Mouse (Mus musculus): Measurements from ENCODE around the gene Fkbp10. TPM values are rescaled to one million over a fixed set of nuclear protein-coding genes. Genes with fewer than 3 reads are reported as not detected.

Fkbp10 gene
- 45.8 and 58.9 TPM in 2 replicates for polyA plus RNA-seq (2012; rRNA removed; ENCODE audit: low replicate concordance)

DNA sequence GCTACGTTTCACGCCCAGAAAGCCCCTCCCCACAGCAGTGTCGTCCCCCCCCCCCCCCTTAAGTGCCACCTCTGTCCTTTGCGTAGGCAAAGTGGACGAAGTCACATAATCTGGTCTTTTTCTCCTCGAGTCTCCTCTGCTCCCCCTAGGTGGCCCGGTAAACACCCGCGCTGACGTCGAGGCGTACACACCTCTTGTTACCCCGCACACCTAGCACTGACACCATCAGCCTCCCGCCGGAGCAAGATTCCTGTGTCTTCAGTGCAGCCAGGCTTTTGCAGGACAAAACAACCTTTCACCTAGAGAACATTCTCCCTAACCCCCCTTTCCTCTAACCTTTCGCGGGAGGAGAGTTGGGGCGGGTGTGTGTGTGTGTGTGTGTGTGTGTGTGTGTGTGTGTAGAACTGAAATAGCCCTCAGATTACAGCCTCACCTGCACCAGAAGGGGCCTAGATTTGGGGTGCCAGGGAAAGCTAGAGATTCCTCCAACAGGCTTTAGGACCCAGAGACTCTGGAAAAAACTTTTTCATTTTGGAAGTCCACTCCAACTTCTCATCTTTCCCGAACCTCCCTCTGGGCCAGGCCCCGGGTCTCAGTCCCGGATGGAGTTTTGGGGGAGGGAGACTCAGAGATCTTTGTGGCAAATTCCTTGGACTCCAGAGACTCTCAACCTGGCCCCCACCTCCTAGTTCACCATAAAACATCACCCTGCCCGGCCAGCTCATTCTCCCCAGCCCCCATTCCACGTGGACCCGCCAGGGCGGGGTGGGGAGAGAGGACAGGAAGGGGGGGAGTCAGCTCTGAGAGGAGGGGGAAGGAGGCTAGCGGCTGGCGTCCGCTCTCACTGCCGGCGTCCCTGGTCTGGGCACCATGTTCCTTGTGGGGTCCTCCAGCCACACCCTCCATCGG, at the start of gene Fkbp10:
Gene Fkbp10, plus strand, starts transcription at position 784 of the 909 bp plus-strand sequence.

DNA sequence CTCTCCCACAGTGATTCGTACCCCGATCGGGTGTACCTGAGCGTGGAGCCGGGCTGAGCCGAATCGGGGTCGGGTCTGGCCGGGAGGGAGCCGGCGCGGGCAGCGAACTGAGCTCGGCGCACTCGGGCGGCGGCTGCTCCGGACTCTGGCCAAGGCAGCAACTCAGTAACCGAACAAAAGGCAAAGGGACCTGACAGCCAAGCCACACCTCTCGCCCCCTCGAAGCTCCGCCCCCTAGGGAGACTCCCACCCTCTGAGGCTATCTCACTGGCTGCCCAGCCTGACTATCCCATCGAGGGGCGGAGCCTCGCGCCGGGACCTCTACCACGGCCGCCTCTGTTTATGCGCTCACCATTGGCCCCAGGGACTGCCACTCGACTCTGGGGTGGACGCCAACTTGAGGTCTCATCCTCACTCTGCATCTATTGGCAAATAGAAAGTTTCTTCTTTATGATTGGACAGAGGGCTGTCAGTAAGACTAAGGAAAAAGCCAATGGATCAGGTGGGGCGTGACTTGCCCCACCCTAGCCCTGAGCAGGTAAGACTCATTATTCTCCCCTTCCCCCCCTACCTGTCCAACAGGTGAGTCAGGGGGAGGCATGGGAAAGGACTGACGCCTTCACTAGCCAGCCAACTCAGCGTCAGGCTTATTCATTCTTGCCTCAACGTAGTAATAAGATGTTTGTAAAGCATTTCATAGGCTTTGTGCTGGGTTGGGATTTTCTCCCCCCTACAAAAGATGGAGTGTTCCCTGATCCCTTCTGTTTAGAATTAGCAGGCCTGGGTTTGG, 17.7 kb upstream of the Fkbp10 start, which contains the start of gene Jup:
Gene Jup, minus strand, starts transcription at position 164 of the 790 bp plus-strand sequence.

GRCm38 (mm10) chr11:100414021-100414913, 1.2 kb upstream of the Fkbp10 start, which contains the start of gene P3h4:
Gene P3h4 (minus strand): TSS chr11:100414836.

DNA sequence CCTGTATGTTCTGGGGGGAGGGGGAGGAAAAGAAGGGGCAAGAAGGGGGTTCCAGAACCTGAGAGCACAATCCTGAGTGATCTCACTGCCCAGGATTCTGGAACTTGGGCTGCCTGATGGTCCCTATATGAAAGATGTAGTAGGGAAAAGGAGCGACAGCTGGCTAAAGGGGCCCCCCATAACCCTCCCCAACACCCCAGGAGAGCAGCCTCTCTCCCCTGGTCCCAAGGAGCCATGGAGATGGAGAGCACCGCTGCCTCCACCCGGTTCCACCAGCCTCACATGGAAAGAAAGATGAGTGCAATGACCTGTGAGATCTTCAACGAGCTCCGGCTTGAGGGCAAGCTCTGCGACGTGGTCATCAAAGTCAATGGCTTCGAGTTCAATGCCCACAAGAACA, 26.3 kb downstream of the Fkbp10 start, which contains the start of the genes Nt5c3b and Klhl10:
Gene Nt5c3b, minus strand, starts transcription at position 12 of the 400 bp plus-strand sequence.
Gene Klhl10, plus strand, starts transcription at position 121 of the 400 bp plus-strand sequence.

DNA sequence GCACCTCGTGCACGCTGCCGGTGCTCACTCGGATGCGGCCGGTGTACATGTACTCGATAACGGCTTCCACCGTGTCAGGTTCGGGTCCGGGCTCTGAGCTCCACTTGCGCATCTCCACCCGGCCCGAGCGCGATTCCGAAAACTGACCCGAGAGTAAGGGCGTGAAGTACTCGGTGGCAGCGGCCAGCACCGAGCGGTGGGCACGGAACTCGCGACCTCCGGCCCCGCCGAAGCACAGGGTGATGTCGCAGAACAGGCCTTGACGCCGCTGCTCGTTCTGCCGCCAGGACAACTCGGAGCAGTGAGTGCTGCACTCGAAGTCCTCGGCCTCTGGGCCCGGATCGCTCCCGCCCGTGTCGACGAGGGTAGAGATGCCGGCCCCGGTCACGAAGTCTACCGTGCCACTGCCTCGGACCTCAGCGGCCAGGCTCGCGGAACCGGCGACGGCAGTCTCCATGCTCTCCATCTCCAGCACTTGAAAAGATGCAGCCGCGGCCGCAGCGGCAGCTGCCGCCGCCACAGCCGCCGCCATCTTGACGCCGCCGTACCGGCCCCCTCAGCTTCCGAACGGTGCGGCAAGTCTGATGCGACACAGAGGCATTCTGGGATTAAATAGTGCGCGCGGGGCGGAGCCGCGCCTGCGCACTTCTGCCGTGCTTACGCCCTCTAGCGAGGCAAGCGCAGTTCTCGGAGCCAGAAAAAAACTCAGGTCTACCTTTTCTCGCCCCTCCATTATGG, 56.9 kb downstream of the Fkbp10 start, which contains the start of gene Klhl11:
Gene Klhl11, minus strand, starts transcription at position 545 of the 738 bp plus-strand sequence.

Other genes with a start within 250 kb of the Fkbp10 start
- not detected in 2 replicates for gene Krt9, start 222.5 kb upstream of the Fkbp10 start, polyA plus RNA-seq (2012; rRNA removed; ENCODE audit: low replicate concordance)
- gene Krt14, start 208.1 kb upstream of the Fkbp10 start, polyA plus RNA-seq (2012; rRNA removed; ENCODE audit: low replicate concordance): 52.1 and 78.7 TPM in 2 replicates
- gene Krt16, start 166.8 kb upstream of the Fkbp10 start, polyA plus RNA-seq (2012; rRNA removed; ENCODE audit: low replicate concordance): not detected in 2 replicates
- gene Krt17, start 154.7 kb upstream of the Fkbp10 start, polyA plus RNA-seq (2012; rRNA removed; ENCODE audit: low replicate concordance): 34.7 and 41.4 TPM in 2 replicates
- 0.07 and 0.12 TPM in 2 replicates for gene Krt42, start 145.8 kb upstream of the Fkbp10 start, polyA plus RNA-seq (2012; rRNA removed; ENCODE audit: low replicate concordance)
- gene Eif1, start 95.8 kb upstream of the Fkbp10 start, polyA plus RNA-seq (2012; rRNA removed; ENCODE audit: low replicate concordance): 105 and 139 TPM in 2 replicates
- gene Gast, start 81.3 kb upstream of the Fkbp10 start, polyA plus RNA-seq (2012; rRNA removed; ENCODE audit: low replicate concordance): not detected in 2 replicates
- gene Hap1, start 59.6 kb upstream of the Fkbp10 start, polyA plus RNA-seq (2012; rRNA removed; ENCODE audit: low replicate concordance): 11.5 and 15.2 TPM in 2 replicates
- gene Jup, start 17.9 kb upstream of the Fkbp10 start, polyA plus RNA-seq (2012; rRNA removed; ENCODE audit: low replicate concordance): 197 and 231 TPM in 2 replicates
- 22.4 and 40.4 TPM in 2 replicates for gene P3h4, start 861 bp upstream of the Fkbp10 start, polyA plus RNA-seq (2012; rRNA removed; ENCODE audit: low replicate concordance)
- 30.1 and 47.6 TPM in 2 replicates for gene Nt5c3b, start 26.1 kb downstream of the Fkbp10 start, polyA plus RNA-seq (2012; rRNA removed; ENCODE audit: low replicate concordance)
- 0.27 and 0.57 TPM in 2 replicates for gene Klhl10, start 26.2 kb downstream of the Fkbp10 start, polyA plus RNA-seq (2012; rRNA removed; ENCODE audit: low replicate concordance)
- 3.1 and 5.7 TPM in 2 replicates for gene Klhl11, start 57.0 kb downstream of the Fkbp10 start, polyA plus RNA-seq (2012; rRNA removed; ENCODE audit: low replicate concordance)
- 897 and 934 TPM in 2 replicates for gene Acly, start 112.3 kb downstream of the Fkbp10 start, polyA plus RNA-seq (2012; rRNA removed; ENCODE audit: low replicate concordance)
- 1.0 and 2.6 TPM in 2 replicates for gene Ttc25, start 129.9 kb downstream of the Fkbp10 start, polyA plus RNA-seq (2012; rRNA removed; ENCODE audit: low replicate concordance)
- gene Cnp, start 159.2 kb downstream of the Fkbp10 start, polyA plus RNA-seq (2012; rRNA removed; ENCODE audit: low replicate concordance): 42.6 and 64.4 TPM in 2 replicates
- 61.2 and 75.2 TPM in 2 replicates for gene Nkiras2, start 203.5 kb downstream of the Fkbp10 start, polyA plus RNA-seq (2012; rRNA removed; ENCODE audit: low replicate concordance)
- 25.5 and 53.3 TPM in 2 replicates for gene Dnajc7, start 204.5 kb downstream of the Fkbp10 start, polyA plus RNA-seq (2012; rRNA removed; ENCODE audit: low replicate concordance)

Measured in mammary gland, adult 2 months (tissue).